Mouse (Mus musculus): Measurements from ENCODE around the gene Manba. TPM values are rescaled to one million over a fixed set of nuclear protein-coding genes. Genes with fewer than 3 reads are reported as not detected.

The Manba gene
- polyA plus RNA-seq, 1 experiment from 2014 or later, result 3.9 TPM

GRCm38 (mm10) chr3:135602731-135603130 lies 117.3 kb downstream of the Manba start:
- Histone ChIP-seq H3K27me3 (ENCODE audit: low read depth, poor library complexity, severe bottlenecking) (no peaks in the 10 kb centered on the region), H3K9me3 (replicated peaks) (no peaks in the 10 kb centered on the region), H3K36me3 (peaks cover 59% of the 10 kb centered on the region), H3K4me3 (no peak overlapping the region), H3K4me1 (no peaks in the 10 kb centered on the region), H3K27ac (replicated peaks) (no peak overlapping the region)
- WGBS, result 80% methylated on average over 10 of the region's 10 CpGs
- DNase-seq (ENCODE audit: low spot score), result no peak

GRCm38 (mm10) chr3:135604626-135605417 lies 119.4 kb downstream of the Manba start:
- no peaks in the 10 kb centered on the region for H3K9me3 ChIP-seq (replicated peaks)
- no peak overlapping the region for H3K27ac ChIP-seq (replicated peaks)
- WGBS, result 92% methylated on average over 10 of the region's 10 CpGs
- H3K36me3 ChIP-seq, result peaks cover 75% of the 10 kb centered on the region
- DNase-seq (ENCODE audit: low spot score), result no peak
- H3K4me3 ChIP-seq, result no peak overlapping the region
- no peaks in the 10 kb centered on the region for H3K4me1 ChIP-seq
- H3K27me3 ChIP-seq (ENCODE audit: low read depth, poor library complexity, severe bottlenecking), result no peaks in the 10 kb centered on the region

DNA sequence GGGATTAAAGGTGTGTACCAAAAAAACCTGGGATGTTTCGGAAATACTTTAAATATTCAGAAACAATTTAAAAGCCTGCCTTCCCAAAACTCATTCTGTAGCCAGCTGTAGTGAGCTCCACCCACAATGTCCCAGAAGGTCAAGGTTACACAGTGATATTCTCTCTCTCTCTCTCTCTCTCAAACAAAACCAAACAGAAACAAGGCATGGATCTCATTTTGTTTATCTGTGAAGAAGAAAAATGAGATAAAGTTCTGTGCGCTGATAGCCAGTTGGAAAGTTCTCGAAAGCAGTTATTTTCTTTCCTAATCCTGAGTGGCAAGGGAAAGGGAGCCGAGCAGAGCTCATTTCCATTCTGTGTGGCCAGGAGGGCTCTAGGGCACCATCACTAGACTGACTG lies 120.1 kb downstream of the Manba start:
- H3K4me3 ChIP-seq, result no peak overlapping the region
- H3K27ac ChIP-seq (replicated peaks), result no peak overlapping the region
- H3K27me3 ChIP-seq (ENCODE audit: low read depth, poor library complexity, severe bottlenecking), result no peaks in the 10 kb centered on the region
- H3K36me3 ChIP-seq, result peaks cover 74% of the 10 kb centered on the region
- WGBS, result 85% methylated on average over 4 of the region's 4 CpGs
- no peaks in the 10 kb centered on the region for H3K9me3 ChIP-seq (replicated peaks)
- no peak for DNase-seq (ENCODE audit: low spot score)
- no peaks in the 10 kb centered on the region for H3K4me1 ChIP-seq

DNA sequence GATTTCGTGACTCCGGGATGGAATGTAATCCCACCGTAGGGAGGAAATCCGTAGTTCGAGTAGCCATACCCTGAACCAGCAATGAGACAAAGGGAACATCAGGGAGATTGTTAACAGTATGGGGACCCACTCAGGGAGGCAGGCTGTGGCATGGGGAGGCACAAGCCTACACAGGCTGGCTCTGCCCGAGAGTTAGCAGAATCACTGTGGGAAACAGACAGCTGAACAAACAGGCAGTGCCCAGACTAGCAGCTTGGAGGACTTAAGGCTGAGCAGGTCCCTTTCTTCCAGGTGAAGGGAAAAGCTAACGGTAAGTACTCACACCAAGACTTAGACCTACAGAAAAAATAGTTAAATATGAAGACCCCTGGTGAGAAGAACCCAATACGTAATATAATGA lies 121.2 kb downstream of the Manba start:
- no peaks in the 10 kb centered on the region for H3K4me1 ChIP-seq
- DNase-seq (ENCODE audit: low spot score), result no peak
- H3K4me3 ChIP-seq, result no peak overlapping the region
- no peaks in the 10 kb centered on the region for H3K9me3 ChIP-seq (replicated peaks)
- H3K27me3 ChIP-seq (ENCODE audit: low read depth, poor library complexity, severe bottlenecking), result no peaks in the 10 kb centered on the region
- peaks cover 72% of the 10 kb centered on the region for H3K36me3 ChIP-seq
- no peak overlapping the region for H3K27ac ChIP-seq (replicated peaks)
- 89% methylated on average over 8 of the region's 8 CpGs for WGBS

GRCm38 (mm10) chr3:135607021-135607420 lies 121.6 kb downstream of the Manba start:
- H3K4me3 ChIP-seq, result no peak overlapping the region

DNA sequence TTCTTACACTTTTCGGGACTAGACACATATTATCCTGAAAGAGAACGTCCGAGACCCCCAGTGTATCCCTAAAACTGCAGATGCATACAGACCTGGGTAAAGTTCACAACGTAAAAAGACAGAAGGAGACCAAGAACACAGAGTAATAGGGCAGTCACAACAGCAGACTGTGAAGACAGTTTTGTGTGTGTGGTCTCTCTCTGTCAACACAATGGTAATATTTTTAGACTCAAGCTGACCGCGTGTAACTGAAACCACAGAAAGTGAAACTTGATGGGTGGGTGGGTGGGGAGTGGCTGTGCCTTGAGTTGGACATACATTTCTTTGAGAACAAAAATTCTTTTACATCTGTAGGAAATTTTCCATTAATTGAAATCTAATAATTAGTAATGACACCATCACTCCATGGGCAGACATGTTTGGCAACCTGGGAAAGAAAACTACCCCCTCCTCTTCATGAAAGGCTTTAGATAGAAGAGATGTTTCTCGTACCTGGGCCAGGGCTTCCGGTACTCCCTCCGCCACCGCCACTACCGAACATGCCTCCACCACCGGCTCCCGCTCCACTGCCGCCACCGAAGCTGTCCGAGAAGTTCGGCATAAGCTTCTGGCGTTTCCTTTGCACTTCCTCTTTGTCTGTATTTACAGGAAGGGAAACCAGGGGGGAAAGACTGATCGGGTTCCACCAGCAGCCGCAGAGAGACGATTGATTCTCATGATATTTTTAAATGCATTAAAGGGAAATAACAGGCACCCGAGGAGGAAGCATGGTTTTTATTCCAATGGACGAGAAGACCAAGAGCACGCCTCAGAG lies 122.5 kb downstream of the Manba start:
- no peak overlapping the region for H3K4me3 ChIP-seq
- DNase-seq (ENCODE audit: low spot score), result no peak
- H3K27ac ChIP-seq (replicated peaks), result no peak overlapping the region
- WGBS, result 92% methylated on average over 24 of the region's 24 CpGs
- peaks cover 70% of the 10 kb centered on the region for H3K36me3 ChIP-seq
- no peaks in the 10 kb centered on the region for H3K4me1 ChIP-seq
- H3K9me3 ChIP-seq (replicated peaks), result no peaks in the 10 kb centered on the region
- H3K27me3 ChIP-seq (ENCODE audit: low read depth, poor library complexity, severe bottlenecking), result no peaks in the 10 kb centered on the region

More at GRCm38 (mm10) chr3:135607021-135607420, 121.6 kb downstream of the Manba start:
- Histone ChIP-seq H3K9me3 (replicated peaks) (no peaks in the 10 kb centered on the region), H3K4me1 (no peaks in the 10 kb centered on the region), H3K27ac (replicated peaks) (no peak overlapping the region), H3K36me3 (peaks cover 69% of the 10 kb centered on the region), H3K27me3 (ENCODE audit: low read depth, poor library complexity, severe bottlenecking) (no peaks in the 10 kb centered on the region)
- DNase-seq (ENCODE audit: low spot score), result no peak
- 94% methylated on average over 9 of the region's 9 CpGs for WGBS

DNA sequence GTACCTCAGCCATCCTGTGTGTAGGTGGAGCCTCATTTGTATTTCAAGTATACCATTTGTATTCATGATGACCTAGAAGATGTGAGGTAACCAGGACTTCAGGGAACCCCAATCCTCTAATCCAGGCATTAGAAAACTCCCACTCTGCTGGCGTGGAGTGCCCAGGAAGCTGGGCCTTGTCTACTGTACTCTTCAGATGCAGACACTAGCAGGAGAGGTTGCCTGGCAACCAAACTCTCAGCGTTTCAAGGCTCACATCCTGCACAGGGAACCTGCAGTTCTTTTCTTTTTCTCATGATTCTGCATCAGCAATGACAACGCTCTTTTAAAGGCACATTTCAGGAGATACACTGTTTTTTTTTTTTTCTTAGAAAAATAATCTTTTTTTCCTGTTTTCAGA lies 124.8 kb downstream of the Manba start:
- H3K36me3 ChIP-seq, result peaks cover 70% of the 10 kb centered on the region
- no peaks in the 10 kb centered on the region for H3K9me3 ChIP-seq (replicated peaks)
- no peaks in the 10 kb centered on the region for H3K4me1 ChIP-seq
- no peak overlapping the region for H3K4me3 ChIP-seq
- WGBS, result 64% methylated on average over 3 of the region's 3 CpGs
- H3K27ac ChIP-seq (replicated peaks), result no peak overlapping the region
- no peak for DNase-seq (ENCODE audit: low spot score)
- H3K27me3 ChIP-seq (ENCODE audit: low read depth, poor library complexity, severe bottlenecking), result no peaks in the 10 kb centered on the region

DNA sequence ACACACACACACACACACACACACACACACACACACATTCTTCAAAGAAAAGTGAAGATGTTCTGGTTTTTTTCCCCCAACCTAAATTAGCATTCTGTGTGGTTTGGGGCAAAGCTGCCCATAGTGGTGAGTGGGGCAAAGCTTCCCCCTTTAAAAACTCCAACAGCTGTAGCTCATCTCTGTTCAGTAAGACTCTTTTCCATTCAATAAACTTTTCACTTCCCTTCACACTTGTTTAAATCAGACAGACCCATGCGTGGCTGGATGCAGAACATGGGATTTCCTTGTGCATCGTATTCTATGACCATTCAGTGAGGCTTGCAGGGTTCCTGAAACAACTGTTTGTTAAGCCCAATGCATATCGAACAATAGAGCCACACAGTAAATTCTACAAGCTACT lies 129.0 kb downstream of the Manba start:
- H3K4me1 ChIP-seq, result no peaks in the 10 kb centered on the region
- H3K27ac ChIP-seq (replicated peaks), result no peak overlapping the region
- H3K9me3 ChIP-seq (replicated peaks), result no peaks in the 10 kb centered on the region
- no peak for DNase-seq (ENCODE audit: low spot score)
- H3K36me3 ChIP-seq, result peaks cover 87% of the 10 kb centered on the region
- H3K27me3 ChIP-seq (ENCODE audit: low read depth, poor library complexity, severe bottlenecking), result no peaks in the 10 kb centered on the region
- WGBS, result 89% methylated on average over 3 of the region's 3 CpGs
- H3K4me3 ChIP-seq, result no peak overlapping the region

DNA sequence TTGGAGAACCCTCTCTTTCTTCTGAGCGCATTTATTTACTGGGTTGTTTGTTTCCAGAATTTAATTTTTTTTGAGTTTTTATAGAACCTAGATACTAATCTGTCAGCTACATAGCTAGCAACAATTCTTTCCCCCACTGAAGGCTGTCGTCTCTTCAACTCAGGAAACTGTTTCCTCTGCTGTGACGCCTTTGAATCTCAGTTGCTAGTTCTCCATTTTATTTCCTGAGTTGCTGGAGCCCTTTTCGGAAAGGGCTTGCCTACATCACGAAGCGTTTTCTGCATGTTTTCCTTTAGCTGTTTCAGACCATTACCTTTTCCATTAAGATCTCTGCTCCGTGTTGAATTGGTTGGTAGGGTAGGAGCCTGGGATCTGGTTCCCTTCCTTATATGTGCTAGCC lies 131.3 kb downstream of the Manba start:
- no peaks in the 10 kb centered on the region for H3K9me3 ChIP-seq (replicated peaks)
- H3K27ac ChIP-seq (replicated peaks), result no peak overlapping the region
- H3K27me3 ChIP-seq (ENCODE audit: low read depth, poor library complexity, severe bottlenecking), result no peaks in the 10 kb centered on the region
- H3K36me3 ChIP-seq, result peaks cover 72% of the 10 kb centered on the region
- no peak for DNase-seq (ENCODE audit: low spot score)
- no peaks in the 10 kb centered on the region for H3K4me1 ChIP-seq
- H3K4me3 ChIP-seq, result no peak overlapping the region
- 91% methylated on average over 7 of the region's 7 CpGs for WGBS

Other genes starting within 250 kb of the Manba start
- 6.1 and 8.1 TPM in 2 replicates for gene Bdh2, start 204.4 kb upstream of the Manba start, polyA plus RNA-seq (2016; fragmentation: Nextera tagmentation; extraction: Ambion mirVana)
- 1.2 and 2.8 TPM in 2 replicates for gene Slc9b2, start 177.9 kb upstream of the Manba start, polyA plus RNA-seq (2016; fragmentation: Nextera tagmentation; extraction: Ambion mirVana)
- 0.14 and 0.19 TPM in 2 replicates for gene Slc9b1, start 137.6 kb upstream of the Manba start, polyA plus RNA-seq (2016; fragmentation: Nextera tagmentation; extraction: Ambion mirVana)
- 87.4 and 94.2 TPM in 2 replicates for gene Cisd2, start 61.7 kb upstream of the Manba start, polyA plus RNA-seq (2016; fragmentation: Nextera tagmentation; extraction: Ambion mirVana)
- gene Ube2d3, start 47.5 kb upstream of the Manba start, polyA plus RNA-seq (2016; fragmentation: Nextera tagmentation; extraction: Ambion mirVana), result 548 and 568 TPM in 2 replicates
- 9.0 and 10.6 TPM in 2 replicates for gene Nfkb1, start 205.9 kb downstream of the Manba start, polyA plus RNA-seq (2016; fragmentation: Nextera tagmentation; extraction: Ambion mirVana)